Mouse (Mus musculus) ES-Bruce4 (cell line): Measurements from ENCODE around the gene Ninj1. TPM values are rescaled to one million over a fixed set of nuclear protein-coding genes. Genes with fewer than 3 reads are reported as not detected.

Source experiments
- H3K27ac ChIP-seq: 2 replicates; pipeline ENCODE4 v1.5.1; 2012; ENCODE audit warnings: low read length, inconsistent platforms; ENCODE audit not compliant: insufficient read depth
- H3K27me3 ChIP-seq: 2 replicates; pipeline ENCODE4 v1.6.1; 2012; ENCODE audit warnings: mild to moderate bottlenecking, low read length, inconsistent platforms; ENCODE audit not compliant: control insufficient read depth, poor library complexity, insufficient read depth, severe bottlenecking
- H3K36me3 ChIP-seq: 2 replicates; pipeline ENCODE4 v1.6.1; 2012; ENCODE audit warnings: inconsistent platforms, mild to moderate bottlenecking, low read length, moderate library complexity; ENCODE audit not compliant: control insufficient read depth, poor library complexity, insufficient read depth, severe bottlenecking
- H3K4me1 ChIP-seq: one replicate; pipeline ENCODE4 v1.8.1; 2011; ENCODE audit warnings: low read length; ENCODE audit not compliant: control insufficient read depth, insufficient read depth
- H3K4me3 ChIP-seq: 2 replicates; pipeline ENCODE4 v1.5.1; 2011; ENCODE audit warnings: low read depth, mild to moderate bottlenecking, low read length
- H3K9ac ChIP-seq: 2 replicates; pipeline ENCODE4 v1.6.1; 2012; ENCODE audit warnings: low read depth, mild to moderate bottlenecking, inconsistent platforms; ENCODE audit not compliant: poor library complexity, severe bottlenecking
- H3K9me3 ChIP-seq: replicated peaks from 2 replicates; pipeline ENCODE4 v1.6.1; 2012; ENCODE audit warnings: mild to moderate bottlenecking, low read length, inconsistent platforms; ENCODE audit not compliant: control insufficient read depth, poor library complexity, insufficient read depth, severe bottlenecking
- CTCF ChIP-seq: IDR thresholded peaks from one replicate; pipeline ENCODE4 v1.8.1; 2011; ENCODE audit warnings: low read depth, low read length
- EP300 ChIP-seq: IDR thresholded peaks from 2 replicates; pipeline ENCODE4 v1.6.1; 2011; ENCODE audit warnings: low read depth, low read length; ENCODE audit not compliant: insufficient read depth
- POLR2A ChIP-seq: IDR thresholded peaks from one replicate; pipeline ENCODE4 v1.8.1; 2011; ENCODE audit warnings: low read length; ENCODE audit not compliant: insufficient read depth
- polyA plus RNA-seq: library from polyadenylated mRNA; stranded (reverse); fragments of >200 nt; gene quantifications from 2 replicates; pipeline ENCODE4 v1.2.4, GENCODE M21; 2011; ENCODE audit warnings: low read depth; ENCODE audit not compliant: missing spikeins, insufficient read depth, insufficient read length

Gene Ninj1
- polyA plus RNA-seq, 1 experiment: 30.0 TPM

DNA sequence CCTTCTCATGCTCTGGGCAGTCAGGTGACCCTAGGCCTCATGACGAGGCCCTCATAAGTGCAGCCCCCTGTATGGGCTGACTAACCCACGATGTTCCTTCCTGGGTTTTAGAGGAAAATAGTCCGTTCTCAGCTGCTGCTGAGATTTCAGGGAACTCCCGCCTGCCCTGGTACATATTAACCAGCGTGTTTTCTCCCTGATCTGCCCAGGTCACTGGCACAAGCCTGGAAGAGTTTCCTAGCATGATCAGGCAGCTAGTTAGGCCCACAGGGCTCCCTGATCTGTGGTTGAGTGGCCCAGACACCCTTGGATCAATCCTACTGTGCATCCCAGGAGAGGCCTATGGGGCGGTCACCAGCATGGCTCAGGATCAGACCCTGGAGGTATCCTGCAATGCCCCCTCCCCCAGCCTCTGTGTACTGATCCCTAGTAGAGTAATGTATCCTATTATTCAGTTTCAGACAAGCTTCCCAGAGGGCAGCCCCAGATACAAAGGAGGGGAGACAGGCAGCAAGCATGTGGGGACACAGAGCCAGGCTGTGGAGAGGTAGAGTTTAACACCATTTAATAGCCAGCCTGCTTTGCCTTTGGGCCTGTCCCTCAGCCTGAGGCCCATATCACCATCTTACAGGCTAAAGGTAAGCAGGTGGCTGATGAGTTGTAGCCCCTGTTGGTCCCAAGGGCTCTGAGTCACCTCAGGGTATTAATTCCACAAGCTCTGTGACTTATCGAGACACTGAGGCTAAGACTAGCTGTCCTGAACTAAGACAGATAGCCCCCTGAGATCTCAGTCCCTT is 3.8 kb downstream of the Ninj1 start:
- H3K36me3 ChIP-seq: no peaks in the 10 kb centered on the region
- no peaks in the 10 kb centered on the region for H3K27me3 ChIP-seq
- H3K9ac ChIP-seq: no peak overlapping the region
- no peaks in the 10 kb centered on the region for H3K9me3 ChIP-seq
- no peak overlapping the region for H3K4me3 ChIP-seq
- H3K4me1 ChIP-seq: peaks cover 2% of the 10 kb centered on the region
- no peak for TF ChIP-seq CTCF
- no peak for TF ChIP-seq POLR2A
- TF ChIP-seq EP300: no peak
- H3K27ac ChIP-seq: no peak overlapping the region

- H3K4me3 ChIP-seq: no peak overlapping the region
- H3K9ac ChIP-seq: no peak overlapping the region
- H3K9me3 ChIP-seq: no peaks in the 10 kb centered on the region
- H3K27me3 ChIP-seq: no peaks in the 10 kb centered on the region
- peaks cover 2% of the 10 kb centered on the region for H3K4me1 ChIP-seq
- no peak overlapping the region for H3K27ac ChIP-seq
- no peaks in the 10 kb centered on the region for H3K36me3 ChIP-seq
- TF ChIP-seq CTCF (no peak), EP300 (no peak), POLR2A (no peak)
These were observed 4.4 kb downstream of the Ninj1 start for GRCm38 (mm10) chr13:49191673-49192035.

- peaks cover 2% of the 10 kb centered on the region for H3K4me1 ChIP-seq
- H3K27ac ChIP-seq: no peak overlapping the region
- no peaks in the 10 kb centered on the region for H3K27me3 ChIP-seq
- TF ChIP-seq POLR2A (no peak), CTCF (no peak), EP300 (no peak)
- no peak overlapping the region for H3K4me3 ChIP-seq
- no peak overlapping the region for H3K9ac ChIP-seq
- no peaks in the 10 kb centered on the region for H3K36me3 ChIP-seq
- H3K9me3 ChIP-seq: no peaks in the 10 kb centered on the region
These were observed 5.0 kb downstream of the Ninj1 start for GRCm38 (mm10) chr13:49192156-49192855.

DNA sequence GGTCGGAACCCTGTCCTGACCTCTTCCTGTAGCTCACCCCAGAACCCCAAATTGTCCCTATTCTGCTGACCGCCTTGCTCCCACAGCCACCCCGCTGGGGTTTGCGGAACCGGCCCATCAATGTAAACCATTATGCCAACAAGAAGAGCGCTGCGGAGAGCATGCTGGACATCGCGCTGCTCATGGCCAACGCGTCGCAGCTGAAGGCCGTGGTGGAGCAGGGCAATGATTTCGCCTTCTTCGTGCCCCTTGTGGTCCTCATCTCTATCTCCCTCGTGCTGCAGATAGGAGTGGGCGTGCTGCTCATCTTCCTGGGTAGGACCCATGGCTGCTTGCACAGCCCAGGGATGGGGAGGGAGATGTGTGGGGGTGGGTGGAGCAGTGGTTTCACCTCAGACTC is 6.4 kb downstream of the Ninj1 start:
- H3K27ac ChIP-seq: no peak overlapping the region
- H3K9me3 ChIP-seq: no peaks in the 10 kb centered on the region
- H3K36me3 ChIP-seq: no peaks in the 10 kb centered on the region
- H3K9ac ChIP-seq: no peak overlapping the region
- H3K4me3 ChIP-seq: no peak overlapping the region
- H3K4me1 ChIP-seq: peaks cover 2% of the 10 kb centered on the region
- no peak for TF ChIP-seq POLR2A
- no peak for TF ChIP-seq CTCF
- TF ChIP-seq EP300: no peak
- no peaks in the 10 kb centered on the region for H3K27me3 ChIP-seq

DNA sequence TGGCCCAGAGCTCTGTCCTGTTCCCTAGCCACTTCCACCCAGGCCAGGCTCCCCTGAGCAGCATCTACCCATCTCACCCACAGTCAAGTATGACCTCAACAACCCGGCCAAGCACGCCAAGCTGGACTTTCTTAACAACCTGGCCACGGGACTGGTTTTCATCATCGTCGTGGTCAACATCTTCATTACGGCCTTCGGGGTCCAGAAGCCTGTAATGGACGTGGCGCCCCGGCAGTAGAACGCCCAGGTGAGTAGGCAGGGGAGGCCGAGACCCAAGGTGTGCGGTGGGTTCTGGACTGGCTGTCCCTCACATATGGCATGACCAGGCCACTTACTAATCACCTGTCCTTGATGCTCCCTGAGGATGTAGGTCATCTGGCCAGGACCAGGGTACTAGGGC is 7.5 kb downstream of the Ninj1 start:
- H3K4me1 ChIP-seq: peaks cover 2% of the 10 kb centered on the region
- no peak overlapping the region for H3K9ac ChIP-seq
- no peaks in the 10 kb centered on the region for H3K27me3 ChIP-seq
- no peak overlapping the region for H3K27ac ChIP-seq
- no peaks in the 10 kb centered on the region for H3K9me3 ChIP-seq
- H3K36me3 ChIP-seq: no peaks in the 10 kb centered on the region
- TF ChIP-seq EP300: no peak
- no peak for TF ChIP-seq CTCF
- TF ChIP-seq POLR2A: no peak
- H3K4me3 ChIP-seq: no peak overlapping the region

DNA sequence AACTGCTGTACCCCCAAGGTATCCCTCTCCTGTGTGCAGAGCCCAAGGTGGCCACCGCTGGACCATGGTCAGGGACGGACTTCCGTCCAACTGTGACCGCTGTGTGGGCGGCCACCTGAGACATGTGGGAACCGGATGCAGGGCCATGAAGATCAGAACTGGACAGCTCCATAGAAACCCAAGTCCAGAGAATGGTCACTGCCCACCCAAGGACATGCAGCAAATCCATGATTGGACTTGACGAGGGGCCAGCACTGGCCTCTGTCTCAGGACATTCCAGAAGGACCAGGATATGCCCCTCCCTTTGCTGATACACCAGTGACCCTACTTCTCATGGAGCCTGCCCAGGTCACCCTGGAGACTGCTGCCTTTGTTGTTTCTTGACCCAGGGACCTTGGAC is 8.4 kb downstream of the Ninj1 start:
- H3K27ac ChIP-seq: no peak overlapping the region
- no peak overlapping the region for H3K4me3 ChIP-seq
- peaks cover under 1% of the 10 kb centered on the region for H3K4me1 ChIP-seq
- H3K9ac ChIP-seq: no peak overlapping the region
- no peaks in the 10 kb centered on the region for H3K9me3 ChIP-seq
- TF ChIP-seq POLR2A (no peak), CTCF (no peak), EP300 (no peak)
- no peaks in the 10 kb centered on the region for H3K36me3 ChIP-seq
- no peaks in the 10 kb centered on the region for H3K27me3 ChIP-seq
